Mouse (Mus musculus): ENCODE results near the gene Dnajb12. TPM values are rescaled to one million over a fixed set of nuclear protein-coding genes. Genes with fewer than 3 reads are reported as not detected.

Dnajb12 gene
- polyA plus RNA-seq, 1 experiment from 2014 or later, result 18.0 TPM

- Histone ChIP-seq H3K4me3 (no peak overlapping the region), H3K27me3 (replicated peaks) (no peaks in the 10 kb centered on the region), H3K36me3 (replicated peaks) (no peaks in the 10 kb centered on the region), H3K27ac (no peak overlapping the region), H3K9me3 (no peaks in the 10 kb centered on the region), H3K4me1 (peaks cover 27% of the 10 kb centered on the region), H3K9ac (no peak overlapping the region), H3K4me2 (no peak overlapping the region)
- WGBS, result 92% methylated on average over 8 of the region's 8 CpGs
- no peak for ATAC-seq (replicated peaks)
Measured at GRCm38 (mm10) chr10:59915196-59915962, 36.0 kb downstream of the Dnajb12 start.

- H3K4me1 ChIP-seq, result peaks cover 29% of the 10 kb centered on the region
- H3K27ac ChIP-seq, result peak overlapping the region; percentile 38
- peak overlapping the region; percentile 44 for H3K4me2 ChIP-seq
- no peaks in the 10 kb centered on the region for H3K36me3 ChIP-seq (replicated peaks)
- H3K9ac ChIP-seq, result no peak overlapping the region
- no peaks in the 10 kb centered on the region for H3K27me3 ChIP-seq (replicated peaks)
- 0 out of 2 replicates have a peak overlapping the region, but pooled peaks have one; percentile 5 for H3K4me3 ChIP-seq
- ATAC-seq (replicated peaks), result no peak
- 23% methylated on average over 4 of the region's 4 CpGs for WGBS
- no peaks in the 10 kb centered on the region for H3K9me3 ChIP-seq
Measured at GRCm38 (mm10) chr10:59916159-59916558, 36.8 kb downstream of the Dnajb12 start.

- no peaks in the 10 kb centered on the region for H3K27me3 ChIP-seq (replicated peaks)
- 2% methylated on average over 10 of the region's 10 CpGs for WGBS
- H3K9me3 ChIP-seq, result no peaks in the 10 kb centered on the region
- peaks cover 29% of the 10 kb centered on the region for H3K4me1 ChIP-seq
- H3K4me3 ChIP-seq, result peak overlapping the region; percentile 5; the same call in 1 of the 2 replicates
- peak overlapping the region; percentile 44 for H3K4me2 ChIP-seq
- no peaks in the 10 kb centered on the region for H3K36me3 ChIP-seq (replicated peaks)
- H3K27ac ChIP-seq, result peak overlapping the region; percentile 38
- peak; percentile 52 for ATAC-seq (replicated peaks)
- H3K9ac ChIP-seq, result no peak overlapping the region
Measured at GRCm38 (mm10) chr10:59916649-59917048, 37.3 kb downstream of the Dnajb12 start.

- no peak overlapping the region for H3K9ac ChIP-seq
- H3K36me3 ChIP-seq (replicated peaks), result no peaks in the 10 kb centered on the region
- no peak for ATAC-seq (replicated peaks)
- no peaks in the 10 kb centered on the region for H3K27me3 ChIP-seq (replicated peaks)
- peaks cover 29% of the 10 kb centered on the region for H3K4me1 ChIP-seq
- no peak overlapping the region for H3K4me3 ChIP-seq
- H3K4me2 ChIP-seq, result no peak overlapping the region
- no peak overlapping the region for H3K27ac ChIP-seq
- 94% methylated on average over 4 of the region's 4 CpGs for WGBS
- H3K9me3 ChIP-seq, result no peaks in the 10 kb centered on the region
Measured at GRCm38 (mm10) chr10:59918111-59918510, 38.8 kb downstream of the Dnajb12 start.

- H3K4me1 ChIP-seq, result peaks cover 29% of the 10 kb centered on the region
- no peaks in the 10 kb centered on the region for H3K27me3 ChIP-seq (replicated peaks)
- no peak overlapping the region for H3K9ac ChIP-seq
- no peaks in the 10 kb centered on the region for H3K9me3 ChIP-seq
- 46% methylated on average over 15 of the region's 15 CpGs for WGBS
- H3K4me3 ChIP-seq, result no peak overlapping the region
- no peak for ATAC-seq (replicated peaks)
- 0 out of 2 replicates have a peak overlapping the region, but pooled peaks have one; percentile 4 for H3K27ac ChIP-seq
- H3K36me3 ChIP-seq (replicated peaks), result no peaks in the 10 kb centered on the region
- no peak overlapping the region for H3K4me2 ChIP-seq
Measured at GRCm38 (mm10) chr10:59919494-59920181, 40.3 kb downstream of the Dnajb12 start.

- H3K36me3 ChIP-seq (replicated peaks), result no peaks in the 10 kb centered on the region
- peak; percentile 40 for ATAC-seq (replicated peaks)
- H3K4me3 ChIP-seq, result peak overlapping the region; percentile 36
- H3K27ac ChIP-seq, result peak overlapping the region; percentile 70
- H3K4me1 ChIP-seq, result peaks cover 29% of the 10 kb centered on the region
- H3K4me2 ChIP-seq, result peak overlapping the region; percentile 80
- no peaks in the 10 kb centered on the region for H3K9me3 ChIP-seq
- peak overlapping the region; percentile 35; the same call in 1 of the 2 replicates for H3K9ac ChIP-seq
- no peaks in the 10 kb centered on the region for H3K27me3 ChIP-seq (replicated peaks)
- 28% methylated on average over 7 of the region's 7 CpGs for WGBS
Measured at GRCm38 (mm10) chr10:59920485-59920809, 41.1 kb downstream of the Dnajb12 start.

GRCm38 (mm10) chr10:59920810-59921681 lies 41.7 kb downstream of the Dnajb12 start:
- H3K9ac ChIP-seq, result peak overlapping the region; percentile 35
- peaks cover 29% of the 10 kb centered on the region for H3K4me1 ChIP-seq
- peak overlapping the region; percentile 36 for H3K4me3 ChIP-seq
- peak overlapping the region; percentile 80 for H3K4me2 ChIP-seq
- ATAC-seq (replicated peaks), result peak; percentile 74
- H3K27me3 ChIP-seq (replicated peaks), result no peaks in the 10 kb centered on the region
- H3K9me3 ChIP-seq, result no peaks in the 10 kb centered on the region
- 2% methylated on average over 33 of the region's 33 CpGs for WGBS
- H3K36me3 ChIP-seq (replicated peaks), result no peaks in the 10 kb centered on the region
- H3K27ac ChIP-seq, result peak overlapping the region; percentile 70

GRCm38 (mm10) chr10:59923493-59923892 lies 44.1 kb downstream of the Dnajb12 start:
- no peak for ATAC-seq (replicated peaks)
- WGBS, result 84% methylated on average over 2 of the region's 2 CpGs
- Histone ChIP-seq H3K4me2 (no peak overlapping the region), H3K9me3 (no peaks in the 10 kb centered on the region), H3K4me3 (no peak overlapping the region), H3K36me3 (replicated peaks) (no peaks in the 10 kb centered on the region), H3K27me3 (replicated peaks) (no peaks in the 10 kb centered on the region), H3K4me1 (peaks cover 19% of the 10 kb centered on the region), H3K27ac (no peak overlapping the region), H3K9ac (no peak overlapping the region)

GRCm38 (mm10) chr10:59924305-59924704 lies 44.9 kb downstream of the Dnajb12 start:
- Histone ChIP-seq H3K4me3 (no peak overlapping the region), H3K9me3 (no peaks in the 10 kb centered on the region), H3K9ac (no peak overlapping the region), H3K27me3 (replicated peaks) (no peaks in the 10 kb centered on the region), H3K27ac (no peak overlapping the region), H3K36me3 (replicated peaks) (no peaks in the 10 kb centered on the region), H3K4me2 (no peak overlapping the region), H3K4me1 (peaks cover 19% of the 10 kb centered on the region)
- WGBS, result 31% methylated on average over 3 of the region's 3 CpGs
- ATAC-seq (replicated peaks), result no peak

- no peak overlapping the region for H3K4me2 ChIP-seq
- 94% methylated on average over 7 of the region's 7 CpGs for WGBS
- H3K36me3 ChIP-seq (replicated peaks), result no peaks in the 10 kb centered on the region
- no peaks in the 10 kb centered on the region for H3K9me3 ChIP-seq
- no peak for ATAC-seq (replicated peaks)
- H3K4me3 ChIP-seq, result no peak overlapping the region
- peaks cover 4% of the 10 kb centered on the region; the same call in 1 of the 2 replicates for H3K4me1 ChIP-seq
- no peaks in the 10 kb centered on the region for H3K27me3 ChIP-seq (replicated peaks)
- no peak overlapping the region for H3K9ac ChIP-seq
- H3K27ac ChIP-seq, result no peak overlapping the region
Measured at GRCm38 (mm10) chr10:59929205-59929604, 49.8 kb downstream of the Dnajb12 start.

GRCm38 (mm10) chr10:59930996-59931395 lies 51.6 kb downstream of the Dnajb12 start:
- H3K27me3 ChIP-seq (replicated peaks), result no peaks in the 10 kb centered on the region
- no peaks in the 10 kb centered on the region for H3K9me3 ChIP-seq
- WGBS, result 26% methylated on average over 10 of the region's 10 CpGs
- ATAC-seq (replicated peaks), result peak; percentile 95
- peak overlapping the region; percentile 72 for H3K27ac ChIP-seq
- peak overlapping the region; percentile 40 for H3K4me2 ChIP-seq
- H3K36me3 ChIP-seq (replicated peaks), result no peaks in the 10 kb centered on the region
- H3K4me3 ChIP-seq, result no peak overlapping the region
- peaks cover 4% of the 10 kb centered on the region; the same call in 1 of the 2 replicates for H3K4me1 ChIP-seq
- no peak overlapping the region for H3K9ac ChIP-seq

- 86% methylated on average over 6 of the region's 6 CpGs for WGBS
- Histone ChIP-seq H3K4me2 (no peak overlapping the region), H3K27me3 (replicated peaks) (no peaks in the 10 kb centered on the region), H3K36me3 (replicated peaks) (no peaks in the 10 kb centered on the region), H3K4me1 (peaks cover 4% of the 10 kb centered on the region; the same call in 1 of the 2 replicates), H3K27ac (no peak overlapping the region), H3K4me3 (no peak overlapping the region), H3K9ac (no peak overlapping the region), H3K9me3 (no peaks in the 10 kb centered on the region)
- no peak for ATAC-seq (replicated peaks)
Measured at GRCm38 (mm10) chr10:59932521-59932920, 53.2 kb downstream of the Dnajb12 start.
